Mouse (Mus musculus): ENCODE measurements around the gene Fign. TPM values are rescaled to one million over a fixed set of nuclear protein-coding genes. Genes with fewer than 3 reads are reported as not detected.

Gene Fign
- total and polyA plus RNA-seq, 3 experiments = 5.0 to 17.5 (median 8.3) TPM

DNA sequence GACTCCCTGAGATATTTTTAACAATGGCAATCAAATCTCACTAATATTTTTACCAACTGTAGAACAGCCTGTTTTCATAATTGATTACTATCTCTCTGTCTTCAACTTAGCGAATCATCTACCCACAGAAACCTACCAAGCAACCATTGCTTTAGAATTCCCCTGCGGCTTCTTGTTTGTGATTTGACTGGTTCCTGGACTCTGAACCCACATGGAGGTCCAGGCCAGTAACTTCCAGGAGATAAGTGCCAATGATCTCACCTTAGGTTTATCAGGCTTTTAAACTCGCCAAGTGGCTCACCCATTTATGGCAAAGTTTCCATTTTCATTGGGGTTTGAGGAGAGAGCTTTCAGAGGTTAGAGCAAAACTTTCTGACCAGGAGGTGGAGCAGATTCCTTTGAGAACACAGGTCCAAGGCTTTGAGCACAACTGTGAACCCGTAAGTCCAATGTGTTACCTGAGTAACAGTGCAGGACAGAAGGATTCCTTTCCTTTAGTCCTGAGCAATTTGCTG lies 172.1 kb downstream of the Fign start:
- no peaks in the 10 kb centered on the region for H3K79me2 ChIP-seq (replicated peaks; ENCODE audit: control insufficient read depth, insufficient read depth, low read length)
- H3K27ac ChIP-seq = no peak overlapping the region
- intact Hi-C loops (cut with DNase I) = loop anchor here (10.0 kb wide), 2 partner anchors 169 to 529 kb away; partner anchors contain the start of gene Fign
- no peaks in the 10 kb centered on the region for H3K27me3 ChIP-seq (ENCODE audit: control insufficient read depth, insufficient read depth, low read length)
- DNase-seq = no peak
- no peak overlapping the region for H3K4me3 ChIP-seq
- 72% methylated on average over 4 of the region's 4 CpGs for WGBS
- no peaks in the 10 kb centered on the region for H3K4me1 ChIP-seq (ENCODE audit: control insufficient read depth, insufficient read depth, low read length)
- no peaks in the 10 kb centered on the region for H3K36me3 ChIP-seq (ENCODE audit: control insufficient read depth, insufficient read depth, low read length)
- no peak overlapping the region for H3K9ac ChIP-seq (ENCODE audit: low read depth, low read length)
- TF ChIP-seq EP300 (IDR thresholded peaks at IDR 0.05; ENCODE audit: insufficient read depth, low read depth, low read length) = no peak
- TF ChIP-seq POLR2A (IDR thresholded peaks at IDR 0.05; ENCODE audit: insufficient read depth, low read depth, low read length) = no peak
- peak; percentile 49 for TF ChIP-seq CTCF (IDR thresholded peaks at IDR 0.05)

All from heart, adult 2 months (tissue).